Mouse (Mus musculus) testis, postnatal 14 days (tissue): ENCODE measurements around the gene Tlr6.

Source experiments
- DNase-seq: peaks from one replicate; pipeline ENCODE4 v3.0.0; 2021; ENCODE audit warnings: low spot score

Gene Tlr6

DNA sequence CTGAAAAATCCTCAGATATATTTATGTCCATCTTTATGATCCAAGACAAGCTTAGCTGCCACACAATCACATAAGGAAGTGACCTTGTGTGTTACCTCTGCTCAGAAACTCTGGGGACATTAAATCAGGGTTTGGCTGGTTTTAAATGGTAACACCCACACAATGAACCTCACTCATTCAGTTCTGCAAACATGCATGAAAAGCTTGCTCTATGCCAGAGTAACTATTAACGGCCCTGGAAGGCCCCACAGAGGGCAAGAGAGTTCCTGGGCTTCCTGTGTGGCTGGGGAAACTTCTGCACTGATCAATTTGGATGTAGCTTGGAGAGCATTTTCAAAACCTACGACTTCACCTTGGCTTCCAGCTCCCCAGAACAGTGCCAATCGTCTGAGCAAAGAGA is 27.7 kb downstream of the Tlr6 start:
- DNase-seq = no peak

DNA sequence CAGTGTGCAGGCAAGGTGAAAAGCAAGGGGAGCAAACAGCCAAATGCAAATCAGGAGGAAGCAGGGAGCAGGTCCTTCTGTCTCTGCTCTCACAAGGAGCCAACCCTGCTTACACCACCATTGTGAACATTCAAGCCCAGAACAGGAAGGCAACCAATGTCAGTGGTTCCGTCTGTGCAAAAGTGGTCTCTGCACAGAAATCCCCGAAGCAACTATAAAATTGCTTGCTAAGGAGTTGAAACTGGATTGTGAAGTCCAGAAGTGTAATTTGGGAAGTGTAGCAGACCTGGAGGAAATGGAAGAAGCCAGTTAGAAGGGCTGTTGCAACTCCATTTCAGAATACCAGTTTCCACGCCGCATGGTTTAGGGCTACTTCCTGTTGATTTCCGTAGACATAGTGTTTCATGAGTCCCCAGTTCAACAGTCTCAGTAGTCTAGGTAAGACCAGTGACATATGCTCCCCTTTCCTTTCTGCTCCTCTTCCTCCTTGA is 37.0 kb downstream of the Tlr6 start:
- DNase-seq = no peak

DNA sequence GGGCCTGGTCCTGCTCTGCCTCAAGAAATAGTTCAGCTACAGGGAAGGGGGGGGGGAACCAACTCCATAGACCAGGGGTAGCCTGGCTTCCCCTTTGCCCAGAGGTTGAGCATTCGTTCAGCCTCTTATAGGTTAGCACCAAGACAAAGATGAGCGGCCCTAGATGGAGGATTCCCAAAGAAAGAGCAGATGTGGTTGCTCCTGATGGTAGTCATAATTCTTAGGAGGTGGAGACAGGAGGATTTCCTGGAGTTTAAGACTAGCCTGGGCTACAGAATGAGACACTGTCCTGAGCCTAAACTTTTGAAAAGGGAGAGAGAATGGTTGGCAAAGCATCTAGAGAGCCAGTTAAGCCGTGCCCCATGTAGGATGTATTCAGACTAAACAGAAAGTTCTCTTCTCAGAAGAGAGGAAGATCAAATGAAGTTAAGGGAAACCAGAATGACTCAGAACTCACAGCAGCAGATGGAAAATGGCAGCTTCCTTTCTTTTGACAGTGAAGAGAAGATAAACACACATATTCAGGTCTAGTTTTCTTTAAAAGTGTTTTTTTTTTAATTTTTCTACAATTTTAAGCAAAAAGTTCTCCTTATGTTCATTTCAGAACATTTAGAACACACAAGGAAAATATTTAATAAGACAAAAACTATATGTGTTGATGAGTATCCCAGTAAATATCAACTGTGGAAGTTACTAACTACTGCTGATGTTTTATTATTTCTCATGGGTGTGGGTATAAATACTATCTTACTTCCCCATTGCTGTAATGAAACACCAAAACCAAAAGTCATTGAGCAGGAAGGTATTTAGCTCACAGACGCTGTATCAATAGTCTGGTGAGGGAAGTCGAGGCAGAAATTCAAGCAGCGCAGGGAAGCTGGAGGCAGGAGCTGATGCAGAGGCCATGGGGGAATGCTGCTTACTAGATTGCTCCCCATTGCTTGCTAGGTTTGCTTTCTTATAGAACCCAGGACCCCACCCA is 41.0 kb downstream of the Tlr6 start:
- DNase-seq = no peak

DNA sequence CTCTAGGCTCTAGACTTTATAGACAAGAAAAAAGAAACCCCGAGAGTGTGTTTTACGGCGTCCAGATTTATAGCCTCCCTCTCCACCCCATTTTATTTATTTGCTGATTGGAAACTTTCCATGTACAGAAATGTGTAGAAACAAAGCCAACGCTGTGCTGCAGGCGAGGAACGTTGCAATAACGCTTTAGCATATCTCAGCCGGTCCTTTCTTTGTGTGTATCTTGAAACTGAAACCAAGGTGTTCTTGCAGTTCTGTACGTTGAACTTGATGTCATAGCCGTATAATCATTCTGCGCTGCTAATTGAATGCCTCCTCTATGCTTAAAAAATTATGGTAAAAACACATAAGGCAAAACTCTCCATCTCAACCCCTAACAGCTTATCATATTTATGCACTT is 42.2 kb downstream of the Tlr6 start:
- no peak for DNase-seq

DNA sequence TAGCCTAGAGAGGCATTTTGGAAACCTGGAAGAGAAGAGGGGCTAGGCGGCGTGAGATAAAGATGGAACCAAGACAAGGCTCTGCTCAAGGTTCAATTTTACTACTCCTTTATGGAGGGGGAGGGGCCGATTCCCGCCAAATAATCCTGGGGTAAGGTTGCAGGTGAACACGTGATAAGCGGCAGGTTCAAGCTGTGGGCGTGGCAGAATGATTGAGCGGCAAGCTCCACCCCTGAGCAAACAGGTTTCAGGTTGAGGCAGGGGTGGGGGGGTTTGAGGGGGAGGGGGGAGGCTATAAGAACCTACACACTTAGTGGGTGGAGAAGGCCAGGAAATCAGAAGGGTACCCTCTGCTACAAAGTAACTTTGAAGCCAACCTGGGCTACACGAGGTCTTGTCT is 42.7 kb downstream of the Tlr6 start:
- DNase-seq = no peak

DNA sequence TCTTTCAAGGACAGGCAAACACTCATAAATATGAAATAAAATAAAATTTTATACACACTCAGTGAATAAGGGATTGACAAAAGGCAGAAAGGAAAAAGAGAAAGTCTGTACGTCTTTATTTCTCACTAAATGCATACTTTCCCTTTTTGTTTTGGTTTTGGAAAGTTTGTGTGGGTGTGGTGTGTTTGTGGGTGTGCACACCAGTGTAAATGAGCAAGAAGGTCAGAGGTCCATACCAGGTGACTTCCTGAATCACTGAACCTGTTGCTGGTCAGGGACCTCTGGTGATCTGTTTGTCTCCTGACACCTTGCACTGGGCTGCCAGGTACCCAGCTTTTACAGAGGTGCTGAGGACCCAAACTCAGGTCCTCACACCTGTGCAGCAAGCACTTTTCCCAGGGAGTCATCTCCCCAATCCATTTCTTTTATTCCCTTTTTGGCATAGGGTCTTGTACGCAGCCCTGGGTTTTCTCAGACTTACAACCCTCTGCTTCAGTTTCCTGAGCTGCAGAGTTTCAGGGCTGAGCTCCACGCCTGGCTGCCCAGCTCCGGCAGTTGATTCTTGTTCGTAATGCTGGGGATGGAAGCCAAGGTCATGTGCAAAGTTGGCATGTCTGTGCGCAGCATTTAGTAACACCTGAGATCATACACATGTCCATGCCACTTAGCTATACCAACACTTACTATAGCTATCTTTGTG is 51.2 kb downstream of the Tlr6 start:
- DNase-seq = no peak

DNA sequence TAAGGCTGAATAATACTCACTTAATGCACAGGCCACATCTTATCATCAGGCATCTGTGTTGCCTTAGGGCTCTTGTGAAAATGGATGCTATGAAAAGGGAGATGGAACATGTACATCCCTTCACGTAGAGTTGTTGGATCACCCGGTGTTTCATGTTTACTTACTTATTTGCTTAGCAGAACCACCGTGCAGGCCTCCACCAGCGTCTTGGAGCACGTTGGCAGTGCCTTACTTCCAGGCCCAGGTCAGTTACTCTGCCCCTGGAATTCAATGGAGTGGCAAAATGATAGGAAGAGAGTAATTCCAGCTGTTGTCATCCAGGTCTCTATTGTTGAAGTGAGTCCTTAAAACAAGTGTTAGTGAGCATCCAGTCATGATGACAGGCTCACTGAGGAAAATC is 52.0 kb downstream of the Tlr6 start:
- DNase-seq = no peak

DNA sequence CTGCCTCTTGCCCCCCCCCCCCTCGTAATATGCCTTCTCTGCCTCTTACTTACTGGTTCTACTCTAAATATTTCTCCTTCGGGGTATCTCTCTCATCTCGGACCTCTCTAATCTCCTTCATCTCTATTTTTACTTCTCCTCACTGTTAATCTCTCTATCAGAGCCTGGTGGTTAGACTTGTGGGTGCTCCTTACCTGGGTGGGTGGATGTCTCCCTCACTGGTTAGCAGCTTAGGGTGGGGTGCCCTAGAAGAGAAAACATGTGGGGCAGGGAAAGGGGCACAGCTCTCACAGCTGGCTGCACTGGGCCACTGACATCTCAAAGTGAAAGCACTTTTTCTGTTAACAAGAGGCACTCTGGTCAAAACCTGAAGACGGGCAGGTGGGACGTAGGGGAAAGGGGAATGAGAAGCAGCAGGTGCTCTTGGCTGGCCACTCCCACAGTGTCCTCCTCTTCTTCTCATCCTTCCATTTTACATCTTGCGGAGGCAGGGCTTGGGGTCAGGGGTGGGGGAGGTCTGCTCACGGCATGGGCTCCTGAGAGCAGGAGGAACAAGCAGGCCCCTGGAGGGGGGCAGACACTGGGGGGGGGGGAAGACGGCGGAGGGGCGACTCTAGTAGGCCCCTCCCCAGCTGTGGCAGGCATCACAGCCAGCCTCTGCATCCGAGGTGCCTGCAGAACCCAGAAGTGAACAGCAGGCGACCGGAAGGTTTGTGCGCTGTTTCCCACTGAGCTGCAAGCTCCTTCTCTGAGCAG is 54.2 kb downstream of the Tlr6 start:
- no peak for DNase-seq
